Mouse (Mus musculus) forebrain, embryonic 11.5 days (tissue): ENCODE measurements at regions not wholly inside any gene's neighbourhood (a gene's known extent, or its start where the extent isn't known, plus 50 kb on each side); places are given as distances from the start of the nearest gene placed in this dataset.
A peak's percentile ranks its signal among the peaks of the same experiment; 100 is the strongest.

Experiments
- ATAC-seq: fragments of 200-750 bp; cut with Nextera tagmentation; replicated peaks from 2 replicates; pipeline ENCODE4 v1.8.0; 2017; ENCODE audit warnings: moderate TSS enrichment; ENCODE audit not compliant: low FRiP score
- DNase-seq: peaks from one replicate; pipeline ENCODE4 v3.0.0-alpha.2; 2017; ENCODE audit warnings: low spot score
- H3K27ac ChIP-seq: fragments of 300-500 bp; sonication (generic); 2 replicates; pipeline ENCODE4 v1.5.1; 2014; ENCODE audit warnings: low read depth, low read length
- H3K27me3 ChIP-seq: fragments of 300-500 bp; sonication (generic); 2 replicates; pipeline ENCODE4 v1.6.1; 2014; ENCODE audit warnings: mild to moderate bottlenecking, low read length, mixed read lengths; ENCODE audit not compliant: control insufficient read depth, insufficient read depth
- H3K36me3 ChIP-seq: fragments of 300-500 bp; sonication (generic); 2 replicates; pipeline ENCODE4 v1.6.1; 2014; ENCODE audit warnings: mild to moderate bottlenecking, low read length, moderate library complexity, mixed read lengths; ENCODE audit not compliant: control insufficient read depth, insufficient read depth
- H3K4me1 ChIP-seq: fragments of 300-500 bp; sonication (generic); replicated peaks from 2 replicates; pipeline ENCODE4 v1.6.1; 2014; ENCODE audit warnings: low read length, mixed read lengths; ENCODE audit not compliant: control insufficient read depth, insufficient read depth
- H3K4me2 ChIP-seq: fragments of 300-500 bp; sonication (generic); 2 replicates; pipeline ENCODE4 v1.6.1; 2014; ENCODE audit warnings: low read depth, mild to moderate bottlenecking, low read length, moderate library complexity, mixed read lengths; ENCODE audit not compliant: severe bottlenecking
- H3K4me3 ChIP-seq: fragments of 300-500 bp; sonication (generic); 2 replicates; pipeline ENCODE4 v1.5.1; 2014; ENCODE audit warnings: low read depth, low read length
- H3K9ac ChIP-seq: fragments of 300-500 bp; sonication (generic); 2 replicates; pipeline ENCODE4 v1.6.1; 2014; ENCODE audit warnings: low read length
- H3K9me3 ChIP-seq: fragments of 300-500 bp; sonication (generic); 2 replicates; pipeline ENCODE4 v1.6.1; 2016; ENCODE audit warnings: low read length, mixed read lengths; ENCODE audit not compliant: control insufficient read depth
- WGBS: fragments of 180-500 bp; shearing (Covaris S2); extraction: QIAGEN DNeasy Blood & Tissue Kit; methylation state at CpG from one replicate; pipeline ENCODE4 v1.1.7; 2014; 5-methylcytosine and 5-hydroxymethylcytosine counted together

DNA sequence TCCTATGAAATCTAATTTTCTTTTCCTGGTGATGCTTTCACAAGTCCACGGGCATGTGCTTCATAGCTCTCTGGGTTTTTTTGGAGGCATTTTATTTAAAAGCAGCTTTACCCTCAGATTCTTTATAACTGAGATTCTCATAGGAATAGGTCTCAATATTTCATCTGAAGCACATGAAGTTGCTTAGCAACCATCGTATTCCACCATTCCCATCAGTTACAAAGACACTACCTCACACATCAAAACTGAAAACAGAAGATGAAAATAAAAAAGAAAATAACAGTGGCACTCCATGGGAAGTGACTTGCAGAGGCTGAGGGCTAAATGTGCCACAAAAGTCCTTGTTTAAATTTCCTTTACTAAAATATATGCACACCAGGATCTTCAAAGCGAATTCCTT, 384.0 kb upstream of the 1700015G11Rik start:
- Histone ChIP-seq H3K36me3 (no peaks in the 10 kb centered on the region), H3K4me3 (no peak overlapping the region), H3K9ac (no peak overlapping the region), H3K27me3 (no peaks in the 10 kb centered on the region), H3K4me2 (no peak overlapping the region), H3K9me3 (no peaks in the 10 kb centered on the region), H3K4me1 (no peaks in the 10 kb centered on the region), H3K27ac (no peak overlapping the region)
- 86% methylated on average over 3 of the region's 3 CpGs for WGBS
- DNase-seq (no peak), ATAC-seq (no peak)

DNA sequence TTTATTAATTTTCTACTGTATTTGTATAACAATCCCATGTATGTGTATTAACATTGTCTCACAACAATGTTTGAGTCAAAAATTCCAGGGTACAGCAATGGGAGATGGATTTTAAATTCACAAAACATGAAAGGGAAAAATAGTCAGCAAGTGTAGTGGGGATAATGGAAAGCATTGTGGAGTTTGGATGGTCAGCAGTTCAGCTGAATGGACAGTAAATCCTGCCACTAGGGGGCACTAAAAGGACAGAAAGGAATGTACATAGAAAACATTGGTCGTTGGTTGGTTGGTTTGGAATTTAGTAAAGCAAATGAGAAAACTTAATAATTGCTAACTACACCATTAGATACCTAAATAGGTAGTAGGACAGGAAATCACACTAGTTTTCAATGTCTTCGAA, 376.3 kb upstream of the 1700015G11Rik start:
- no peak overlapping the region for H3K27ac ChIP-seq
- 32% methylated on average over 2 of the region's 2 CpGs for WGBS
- no peaks in the 10 kb centered on the region for H3K4me1 ChIP-seq
- no peak overlapping the region for H3K4me2 ChIP-seq
- DNase-seq: peak; percentile 50
- H3K9ac ChIP-seq: no peak overlapping the region
- no peaks in the 10 kb centered on the region for H3K27me3 ChIP-seq
- no peaks in the 10 kb centered on the region for H3K9me3 ChIP-seq
- peak; percentile 66 for ATAC-seq
- H3K4me3 ChIP-seq: no peak overlapping the region
- H3K36me3 ChIP-seq: no peaks in the 10 kb centered on the region
